Mouse (Mus musculus): Measurements from ENCODE around the gene Camta1.

GRCm38 (mm10) chr4:150880364-150880763, 981.3 kb downstream of the Camta1 start:
- TF ChIP-seq CTCF (IDR thresholded peaks at IDR 0.05; ENCODE audit: low read depth, low read length) (no peak), POLR2A (IDR thresholded peaks at IDR 0.05; ENCODE audit: extremely low read depth, insufficient read depth, low read length) (no peak)

Measured in liver, adult 2 months (tissue).